Mouse (Mus musculus): ENCODE measurements around the gene Rnf144a.

GRCm38 (mm10) chr12:26456028-26456698 lies 41.1 kb upstream of the Rnf144a start, which contains the start of gene Rsad2:
- no peak for TF ChIP-seq EP300 (optimal IDR thresholded peaks at IDR 0.05)
- no peak for TF ChIP-seq CTCF (IDR thresholded peaks at IDR 0.05; ENCODE audit: low read depth)
